Mouse (Mus musculus): ENCODE data around the gene Tshz2. TPM values are rescaled to one million over a fixed set of nuclear protein-coding genes. Genes with fewer than 3 reads are reported as not detected.
"Not testable (repeated sequence)": the region's sequence is repeated elsewhere in the genome, so short reads cannot be mapped to it uniquely, and the experiment has no call there.

Gene Tshz2
- polyA plus RNA-seq, 1 experiment from 2014 or later = 1.0 TPM

DNA sequence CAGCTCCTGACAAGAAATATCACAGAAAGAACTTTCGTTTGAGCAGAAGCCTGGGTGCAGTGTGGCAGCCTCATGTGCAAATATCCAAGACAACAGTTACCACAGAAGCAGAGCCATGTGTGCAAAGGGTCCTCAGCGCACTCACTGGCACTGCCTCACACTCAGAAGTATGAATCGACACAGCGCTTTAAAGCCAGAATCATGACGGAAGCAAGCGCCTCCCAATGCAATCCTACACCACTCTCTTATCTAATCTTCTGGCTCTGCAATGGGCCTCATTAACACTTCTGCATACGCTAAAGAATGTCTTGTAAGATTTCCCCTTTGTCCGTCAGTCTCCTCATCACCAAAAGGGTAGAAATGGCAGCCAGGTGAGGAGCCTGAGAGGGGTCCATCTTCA lies 133.4 kb downstream of the Tshz2 start:
- Histone ChIP-seq H3K9ac (ENCODE audit: low read depth, low read length) (no peak overlapping the region), H3K9me3 (replicated peaks; ENCODE audit: control insufficient read depth, low read length) (no peaks in the 10 kb centered on the region), H3K4me3 (ENCODE audit: low read depth, low read length) (no peak overlapping the region), H3K4me2 (ENCODE audit: low read depth, low read length) (no peak overlapping the region), H3K36me3 (ENCODE audit: control insufficient read depth, insufficient read depth) (no peaks in the 10 kb centered on the region), H3K27ac (ENCODE audit: low read length) (no peak overlapping the region), H3K27me3 (ENCODE audit: control insufficient read depth, insufficient read depth, low read depth, low read length) (no peaks in the 10 kb centered on the region), H3K4me1 (ENCODE audit: control insufficient read depth, low read depth, low read length) (no peaks in the 10 kb centered on the region; the same call in 1 of the 2 replicates)
- WGBS (ENCODE audit: insufficient replicate concordance) = 33% methylated on average over 8 of the region's 8 CpGs
- no peak for ATAC-seq (ENCODE audit: low read depth)

DNA sequence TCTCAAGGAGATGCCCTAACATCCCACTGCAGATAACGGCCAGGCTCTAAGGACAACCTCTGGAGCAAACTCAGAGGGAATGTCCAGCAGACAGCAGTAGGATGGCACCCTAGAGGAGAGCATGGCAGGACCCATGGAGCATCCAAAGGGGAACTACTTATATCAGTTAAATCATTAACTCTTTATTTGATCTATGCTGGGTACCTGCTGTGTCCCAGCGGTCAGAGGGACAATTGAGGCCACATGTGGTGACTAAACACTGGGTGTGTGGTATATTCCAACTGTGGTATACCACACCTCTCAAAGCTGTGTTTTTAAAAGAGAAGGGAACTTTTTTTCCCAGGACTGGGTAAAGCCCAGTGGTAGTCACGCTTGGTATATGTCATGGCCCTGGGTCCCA lies 134.5 kb downstream of the Tshz2 start:
- Histone ChIP-seq H3K27ac (ENCODE audit: low read length) (no peak overlapping the region), H3K9ac (ENCODE audit: low read depth, low read length) (no peak overlapping the region), H3K36me3 (ENCODE audit: control insufficient read depth, insufficient read depth) (no peaks in the 10 kb centered on the region), H3K4me2 (ENCODE audit: low read depth, low read length) (no peak overlapping the region), H3K4me3 (ENCODE audit: low read depth, low read length) (no peak overlapping the region), H3K9me3 (replicated peaks; ENCODE audit: control insufficient read depth, low read length) (no peaks in the 10 kb centered on the region), H3K27me3 (ENCODE audit: control insufficient read depth, insufficient read depth, low read depth, low read length) (no peaks in the 10 kb centered on the region), H3K4me1 (ENCODE audit: control insufficient read depth, low read depth, low read length) (no peaks in the 10 kb centered on the region; the same call in 1 of the 2 replicates)
- 53% methylated on average over 3 of the region's 3 CpGs for WGBS (ENCODE audit: insufficient replicate concordance)
- ATAC-seq (ENCODE audit: low read depth) = peak; percentile 53

DNA sequence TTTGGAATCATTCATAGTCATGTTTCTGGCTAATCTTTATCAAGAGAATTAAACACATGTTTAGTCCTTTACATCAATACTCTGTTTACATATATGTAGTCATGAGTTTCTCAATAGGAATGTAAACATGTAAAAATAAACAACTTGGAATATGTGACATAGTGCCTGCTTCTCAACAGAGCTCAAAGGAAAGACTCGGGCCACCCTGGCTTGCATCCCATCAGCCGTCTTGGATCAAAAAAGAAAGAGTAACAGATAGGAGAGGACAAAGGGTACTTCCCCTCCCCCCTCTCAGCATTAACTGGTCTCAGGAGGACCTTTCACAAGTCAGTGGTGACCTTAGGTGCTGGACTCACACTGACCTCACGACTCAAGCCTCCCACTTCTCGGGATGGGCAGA lies 142.3 kb downstream of the Tshz2 start:
- Histone ChIP-seq H3K4me3 (ENCODE audit: low read depth, low read length) (no peak overlapping the region), H3K4me1 (ENCODE audit: control insufficient read depth, low read depth, low read length) (no peaks in the 10 kb centered on the region; the same call in none of the 2 replicates), H3K4me2 (ENCODE audit: low read depth, low read length) (no peak overlapping the region), H3K27ac (ENCODE audit: low read length) (no peak overlapping the region), H3K36me3 (ENCODE audit: control insufficient read depth, insufficient read depth) (no peaks in the 10 kb centered on the region), H3K27me3 (ENCODE audit: control insufficient read depth, insufficient read depth, low read depth, low read length) (no peaks in the 10 kb centered on the region), H3K9ac (ENCODE audit: low read depth, low read length) (no peak overlapping the region), H3K9me3 (replicated peaks; ENCODE audit: control insufficient read depth, low read length) (no peaks in the 10 kb centered on the region)
- ATAC-seq (ENCODE audit: low read depth) = no peak
- 52% methylated on average over 4 of the region's 4 CpGs for WGBS (ENCODE audit: insufficient replicate concordance)

DNA sequence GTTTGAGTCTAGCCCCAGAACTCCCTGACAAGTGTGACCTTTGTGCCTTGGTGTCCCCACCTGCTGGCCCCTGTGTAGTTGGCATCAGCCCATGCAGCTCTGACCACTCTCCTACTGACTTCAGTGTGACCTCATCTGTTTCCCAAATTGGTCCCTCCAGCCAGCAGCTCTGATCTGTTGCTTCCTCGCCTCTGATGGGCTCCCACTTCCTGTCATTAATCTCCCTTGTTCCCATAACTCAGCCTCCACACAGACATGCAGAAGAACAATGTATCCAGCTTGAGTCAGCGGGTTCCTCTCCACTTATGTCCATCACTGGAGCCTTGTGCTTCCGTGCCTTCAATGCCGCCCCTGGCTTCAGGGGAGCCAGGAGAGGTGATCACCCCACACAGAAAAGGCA lies 144.4 kb downstream of the Tshz2 start:
- Histone ChIP-seq H3K36me3 (ENCODE audit: control insufficient read depth, insufficient read depth) (no peaks in the 10 kb centered on the region), H3K9me3 (replicated peaks; ENCODE audit: control insufficient read depth, low read length) (no peaks in the 10 kb centered on the region), H3K4me2 (ENCODE audit: low read depth, low read length) (no peak overlapping the region), H3K9ac (ENCODE audit: low read depth, low read length) (no peak overlapping the region), H3K27ac (ENCODE audit: low read length) (no peak overlapping the region), H3K4me3 (ENCODE audit: low read depth, low read length) (no peak overlapping the region), H3K27me3 (ENCODE audit: control insufficient read depth, insufficient read depth, low read depth, low read length) (no peaks in the 10 kb centered on the region), H3K4me1 (ENCODE audit: control insufficient read depth, low read depth, low read length) (no peaks in the 10 kb centered on the region; the same call in none of the 2 replicates)
- ATAC-seq (ENCODE audit: low read depth) = peak; percentile 59
- 35% methylated on average over 4 of the region's 4 CpGs for WGBS (ENCODE audit: insufficient replicate concordance)

DNA sequence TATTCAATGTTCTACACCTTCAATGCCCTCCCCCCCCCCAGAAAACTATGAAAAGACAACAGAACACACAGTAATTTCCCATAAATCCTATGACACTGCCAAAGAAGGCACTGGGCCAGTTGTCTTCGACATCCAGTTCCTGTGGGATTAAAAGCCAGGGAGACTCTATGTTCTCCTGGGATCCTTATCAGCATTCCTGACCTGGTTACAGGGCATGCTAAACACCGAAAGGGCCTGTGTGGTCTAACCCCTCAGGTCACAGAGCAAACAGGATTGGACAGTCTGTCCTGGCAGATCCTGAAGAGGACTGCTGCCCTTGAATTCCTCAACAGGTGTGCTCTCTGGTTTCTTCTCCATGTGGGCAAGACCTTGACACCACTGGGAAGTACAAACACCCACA lies 145.0 kb downstream of the Tshz2 start:
- H3K4me2 ChIP-seq (ENCODE audit: low read depth, low read length) = no peak overlapping the region

DNA sequence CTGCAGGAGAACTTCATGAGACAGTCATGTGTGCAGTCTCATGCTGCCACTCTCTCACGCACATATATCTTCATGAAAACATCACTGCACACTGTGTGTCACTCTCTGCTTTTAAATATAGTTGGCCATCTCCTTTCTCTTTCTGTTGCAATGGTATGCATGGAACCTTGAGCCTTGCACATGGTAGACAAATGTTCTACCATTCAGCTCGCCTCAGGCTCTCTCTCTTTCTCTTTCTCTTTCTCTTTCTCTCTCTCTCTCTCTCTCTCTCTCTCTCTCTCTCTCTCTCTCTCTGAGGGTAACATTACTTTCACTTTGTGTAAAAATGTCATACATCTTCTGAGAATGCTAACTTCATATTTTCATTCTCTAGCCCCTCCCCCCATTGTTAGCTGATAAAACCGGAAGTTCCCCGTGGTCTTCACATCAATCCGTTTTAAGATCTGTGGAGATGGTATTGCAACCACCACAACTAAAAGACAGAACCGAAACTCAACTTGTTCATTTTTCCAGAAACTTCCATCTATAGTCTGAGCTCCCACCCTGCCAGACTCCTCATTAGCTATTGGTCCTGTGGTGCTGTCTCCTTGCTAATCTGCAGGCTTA lies 146.0 kb downstream of the Tshz2 start:
- no peaks in the 10 kb centered on the region for H3K36me3 ChIP-seq (ENCODE audit: control insufficient read depth, insufficient read depth)
- ATAC-seq (ENCODE audit: low read depth) = no peak
- H3K4me3 ChIP-seq (ENCODE audit: low read depth, low read length) = no peak overlapping the region
- H3K27ac ChIP-seq (ENCODE audit: low read length) = no peak overlapping the region
- 31% methylated on average over 6 of the region's 6 CpGs for WGBS (ENCODE audit: insufficient replicate concordance)
- no peaks in the 10 kb centered on the region for H3K27me3 ChIP-seq (ENCODE audit: control insufficient read depth, insufficient read depth, low read depth, low read length)
- no peak overlapping the region for H3K9ac ChIP-seq (ENCODE audit: low read depth, low read length)
- no peaks in the 10 kb centered on the region; the same call in none of the 2 replicates for H3K4me1 ChIP-seq (ENCODE audit: control insufficient read depth, low read depth, low read length)
- no peak overlapping the region for H3K4me2 ChIP-seq (ENCODE audit: low read depth, low read length)
- no peaks in the 10 kb centered on the region for H3K9me3 ChIP-seq (replicated peaks; ENCODE audit: control insufficient read depth, low read length)

More for the DNA sequence above, 145.0 kb downstream of the Tshz2 start:
- H3K27ac ChIP-seq (ENCODE audit: low read length) = no peak overlapping the region
- ATAC-seq (ENCODE audit: low read depth) = no peak
- no peaks in the 10 kb centered on the region for H3K9me3 ChIP-seq (replicated peaks; ENCODE audit: control insufficient read depth, low read length)
- WGBS (ENCODE audit: insufficient replicate concordance) = 40% methylated on average over 2 of the region's 2 CpGs
- no peak overlapping the region for H3K4me3 ChIP-seq (ENCODE audit: low read depth, low read length)
- no peaks in the 10 kb centered on the region for H3K36me3 ChIP-seq (ENCODE audit: control insufficient read depth, insufficient read depth)
- H3K4me1 ChIP-seq (ENCODE audit: control insufficient read depth, low read depth, low read length) = no peaks in the 10 kb centered on the region; the same call in none of the 2 replicates
- no peaks in the 10 kb centered on the region for H3K27me3 ChIP-seq (ENCODE audit: control insufficient read depth, insufficient read depth, low read depth, low read length)
- no peak overlapping the region for H3K9ac ChIP-seq (ENCODE audit: low read depth, low read length)

DNA sequence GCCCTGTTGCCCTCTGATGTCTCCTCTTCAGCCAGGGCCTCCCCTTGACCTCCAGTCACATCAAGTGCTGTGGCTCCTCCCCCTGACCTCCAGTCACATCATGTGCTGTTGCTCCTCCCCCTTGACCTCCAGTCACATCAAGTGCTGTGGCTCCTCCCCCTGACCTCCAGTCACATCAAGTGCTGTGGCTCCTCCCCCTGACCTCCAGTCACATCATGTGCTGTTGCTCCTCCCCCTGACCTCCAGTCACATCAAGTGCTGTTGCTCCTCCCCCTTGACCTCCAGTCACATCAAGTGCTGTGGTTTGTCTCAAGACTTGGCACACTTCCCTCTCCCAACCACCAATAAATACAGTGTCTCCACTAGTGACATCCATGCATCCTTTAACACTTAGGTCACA lies 148.9 kb downstream of the Tshz2 start:
- not testable (repeated sequence) for H3K27ac ChIP-seq (ENCODE audit: low read length); H3K4me3 ChIP-seq (ENCODE audit: low read depth, low read length); H3K9me3 ChIP-seq (replicated peaks; ENCODE audit: control insufficient read depth, low read length); ATAC-seq (ENCODE audit: low read depth); H3K4me2 ChIP-seq (ENCODE audit: low read depth, low read length); H3K36me3 ChIP-seq (ENCODE audit: control insufficient read depth, insufficient read depth); H3K4me1 ChIP-seq (ENCODE audit: control insufficient read depth, low read depth, low read length); H3K9ac ChIP-seq (ENCODE audit: low read depth, low read length); H3K27me3 ChIP-seq (ENCODE audit: control insufficient read depth, insufficient read depth, low read depth, low read length)

DNA sequence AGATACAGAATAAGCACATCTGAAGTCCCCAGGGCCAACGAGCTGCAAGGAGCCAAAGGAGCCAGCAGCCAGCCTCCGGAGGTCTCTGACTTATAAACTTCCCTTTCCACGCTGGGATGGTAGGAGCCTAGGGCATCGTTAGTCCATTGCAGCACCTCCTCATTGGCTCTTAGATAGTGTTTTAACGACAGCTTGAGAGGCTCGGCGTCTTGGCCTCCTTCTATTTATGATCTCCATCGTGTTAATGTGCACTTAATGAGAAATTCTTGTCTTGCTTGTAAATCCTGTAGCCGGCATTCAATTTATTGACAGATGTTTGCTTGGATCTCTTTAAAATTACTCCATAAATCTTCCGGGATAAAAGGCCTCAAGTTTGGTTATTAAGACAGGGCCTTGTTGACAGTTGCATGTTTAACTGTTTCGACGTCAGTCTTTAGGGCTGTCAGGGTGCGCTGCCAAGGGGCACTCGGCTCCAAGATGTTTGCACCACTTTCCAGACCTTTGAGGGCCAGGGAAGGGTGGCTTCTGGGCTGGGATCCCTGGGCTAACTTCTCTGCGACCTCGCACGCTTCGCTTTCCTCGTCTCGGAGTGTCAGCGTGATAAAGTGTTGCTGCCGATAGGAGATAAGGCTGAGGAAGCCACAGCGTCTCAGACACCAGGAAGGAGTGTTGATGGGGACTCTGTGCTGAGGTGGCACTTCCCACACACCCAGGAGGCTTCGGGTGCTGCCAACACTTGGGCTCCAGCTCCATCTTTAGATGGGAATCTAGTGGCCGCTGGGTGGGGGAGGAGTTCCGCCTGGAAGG lies 150.3 kb downstream of the Tshz2 start:
- H3K27me3 ChIP-seq (ENCODE audit: control insufficient read depth, insufficient read depth, low read depth, low read length) = no peaks in the 10 kb centered on the region
- H3K4me1 ChIP-seq (ENCODE audit: control insufficient read depth, low read depth, low read length) = no peaks in the 10 kb centered on the region
- no peak overlapping the region for H3K9ac ChIP-seq (ENCODE audit: low read depth, low read length)
- no peaks in the 10 kb centered on the region for H3K9me3 ChIP-seq (replicated peaks; ENCODE audit: control insufficient read depth, low read length)
- no peaks in the 10 kb centered on the region for H3K36me3 ChIP-seq (ENCODE audit: control insufficient read depth, insufficient read depth)
- no peak overlapping the region for H3K4me3 ChIP-seq (ENCODE audit: low read depth, low read length)
- 25% methylated on average over 26 of the region's 26 CpGs for WGBS (ENCODE audit: insufficient replicate concordance)
- no peak overlapping the region for H3K27ac ChIP-seq (ENCODE audit: low read length)
- no peak overlapping the region for H3K4me2 ChIP-seq (ENCODE audit: low read depth, low read length)
- peak; percentile 58; the same call in 1 of the 2 replicates for ATAC-seq (ENCODE audit: low read depth)

DNA sequence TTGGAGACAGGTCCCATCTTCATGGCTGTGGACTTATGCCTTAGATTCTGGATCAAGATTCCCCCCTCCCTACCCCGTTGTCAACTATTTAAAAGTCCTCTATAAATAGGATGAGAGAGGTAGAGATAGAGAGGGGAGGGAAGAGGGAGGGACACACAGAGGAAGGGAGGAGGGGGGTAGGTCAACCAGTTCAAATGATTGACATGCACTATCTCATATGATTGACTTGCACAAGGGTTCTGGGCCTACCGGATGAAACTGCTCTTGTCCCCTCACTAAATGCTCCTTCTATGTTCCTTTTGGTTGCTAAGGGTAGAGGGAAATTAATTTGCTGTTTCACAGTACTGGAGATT lies 150.8 kb downstream of the Tshz2 start:
- no peak overlapping the region for H3K9ac ChIP-seq (ENCODE audit: low read depth, low read length)
- no peak overlapping the region for H3K4me3 ChIP-seq (ENCODE audit: low read depth, low read length)
- no peaks in the 10 kb centered on the region for H3K36me3 ChIP-seq (ENCODE audit: control insufficient read depth, insufficient read depth)
- ATAC-seq (ENCODE audit: low read depth) = peak; percentile 37; the same call in 1 of the 2 replicates
- no peaks in the 10 kb centered on the region for H3K27me3 ChIP-seq (ENCODE audit: control insufficient read depth, insufficient read depth, low read depth, low read length)
- 9% methylated on average over 2 of the region's 2 CpGs for WGBS (ENCODE audit: insufficient replicate concordance)
- H3K4me1 ChIP-seq (ENCODE audit: control insufficient read depth, low read depth, low read length) = no peaks in the 10 kb centered on the region
- no peaks in the 10 kb centered on the region for H3K9me3 ChIP-seq (replicated peaks; ENCODE audit: control insufficient read depth, low read length)
- H3K4me2 ChIP-seq (ENCODE audit: low read depth, low read length) = no peak overlapping the region
- H3K27ac ChIP-seq (ENCODE audit: low read length) = no peak overlapping the region

All from liver, embryonic 16.5 days (tissue).